Mouse (Mus musculus) stomach, embryonic 16.5 days (tissue): ENCODE results near the gene Cand2. TPM values are rescaled to one million over a fixed set of nuclear protein-coding genes. Genes with fewer than 3 reads are reported as not detected.

Experiments used
- ATAC-seq: fragments of 200-750 bp; cut with Nextera tagmentation; 2 replicates; pipeline ENCODE4 v1.8.0; 2017; ENCODE audit warnings: moderate number of reproducible peaks, moderate TSS enrichment; ENCODE audit not compliant: insufficient read depth, low FRiP score
- H3K27ac ChIP-seq: fragments of 300-500 bp; sonication (generic); 2 replicates; pipeline ENCODE4 v1.5.1; 2014; ENCODE audit warnings: low read length
- H3K27me3 ChIP-seq: fragments of 300-500 bp; sonication (generic); 2 replicates; pipeline ENCODE4 v1.6.1; 2014; ENCODE audit warnings: low read length, control low read depth, mixed read lengths; ENCODE audit not compliant: control insufficient read depth, insufficient read depth
- H3K36me3 ChIP-seq: fragments of 300-500 bp; sonication (generic); 2 replicates; pipeline ENCODE4 v1.6.1; 2014; ENCODE audit warnings: low read length; ENCODE audit not compliant: control insufficient read depth, insufficient read depth
- H3K4me1 ChIP-seq: fragments of 300-500 bp; sonication (generic); 2 replicates; pipeline ENCODE4 v1.6.1; 2014; ENCODE audit warnings: low read length, control low read depth, mixed read lengths; ENCODE audit not compliant: control insufficient read depth, insufficient read depth
- H3K4me2 ChIP-seq: fragments of 300-500 bp; sonication (generic); 2 replicates; pipeline ENCODE4 v1.6.1; 2014; ENCODE audit warnings: low read depth, low read length, mixed read lengths
- H3K4me3 ChIP-seq: fragments of 300-500 bp; sonication (generic); replicated peaks from 2 replicates; pipeline ENCODE4 v1.5.1; 2014; ENCODE audit warnings: mild to moderate bottlenecking, low read length
- H3K9ac ChIP-seq: fragments of 300-500 bp; sonication (generic); 2 replicates; pipeline ENCODE4 v1.6.1; 2014; ENCODE audit warnings: low read length
- H3K9me3 ChIP-seq: fragments of 300-500 bp; sonication (generic); replicated peaks from 2 replicates; pipeline ENCODE4 v1.6.1; 2016; ENCODE audit warnings: low read length, control low read depth; ENCODE audit not compliant: control insufficient read depth
- WGBS: fragments of 180-500 bp; shearing (Covaris S2); extraction: QIAGEN DNeasy Blood & Tissue Kit; methylation state at CpG from one replicate; pipeline ENCODE4 v1.1.7; 2014; 5-methylcytosine and 5-hydroxymethylcytosine counted together
- polyA plus RNA-seq: library from polyadenylated mRNA; unstranded; fragments of >200 nt; fragmentation: Nextera tagmentation; extraction: Ambion mirVana; gene quantifications from 2 replicates; pipeline ENCODE4 v1.2.1, GENCODE M21; 2015

Gene Cand2
- polyA plus RNA-seq, 1 experiment from 2014 or later, result 22.6 TPM

DNA sequence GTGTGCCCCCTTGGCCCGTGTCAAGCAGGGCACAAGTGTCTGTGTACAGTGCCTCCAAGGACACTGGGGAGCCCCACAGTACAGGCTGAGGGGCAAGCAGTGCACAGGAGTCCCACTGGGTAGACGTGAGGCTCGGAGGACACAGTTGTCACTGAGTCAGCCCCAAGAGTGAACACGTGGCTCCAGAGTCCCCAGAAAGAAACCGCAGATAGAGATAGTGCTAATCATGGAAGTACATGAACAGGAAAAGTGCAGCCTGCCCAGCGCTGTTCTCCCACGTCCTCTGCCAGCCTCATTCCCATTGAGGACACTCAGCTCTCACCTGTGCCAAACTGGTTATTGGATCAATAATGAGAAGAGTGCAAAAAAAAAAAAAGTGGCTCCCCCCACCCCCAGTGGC is 18.8 kb upstream of the Cand2 start:
- Histone ChIP-seq H3K4me2 (no peak overlapping the region), H3K27me3 (no peaks in the 10 kb centered on the region), H3K4me3 (no peak overlapping the region), H3K4me1 (peaks cover 11% of the 10 kb centered on the region; the same call in 1 of the 2 replicates), H3K27ac (no peak overlapping the region), H3K9ac (no peak overlapping the region), H3K9me3 (no peaks in the 10 kb centered on the region), H3K36me3 (no peaks in the 10 kb centered on the region)
- ATAC-seq, result no peak
- WGBS, result 74% methylated on average over 7 of the region's 7 CpGs

DNA sequence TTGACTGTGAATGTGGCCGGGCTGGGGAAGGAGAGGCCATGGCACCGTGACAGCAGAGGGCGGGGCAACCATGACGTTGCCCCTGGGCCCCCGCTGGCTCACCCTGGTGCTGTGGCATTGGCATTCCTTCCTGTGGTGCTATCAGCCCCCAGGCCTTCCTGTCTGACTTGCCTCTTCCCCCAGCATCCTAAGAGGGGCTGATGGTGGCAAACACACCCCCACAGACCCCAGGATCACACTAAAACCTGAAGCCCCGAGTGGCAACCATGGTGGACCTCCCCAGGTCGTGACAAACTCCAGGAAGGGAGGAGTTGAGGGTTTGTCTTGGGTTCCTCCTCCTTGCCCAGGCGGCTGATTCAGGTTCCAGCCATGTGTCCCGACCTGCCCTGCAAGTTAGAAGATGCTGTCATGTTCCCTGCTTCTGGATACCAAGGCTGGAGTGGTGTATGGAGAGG is 15.3 kb upstream of the Cand2 start:
- Histone ChIP-seq H3K9ac (peak overlapping the region; percentile 27; the same call in 1 of the 2 replicates), H3K27ac (peak overlapping the region; percentile 87), H3K4me3 (peak overlapping the region; percentile 16), H3K4me2 (peak overlapping the region; percentile 23; the same call in 1 of the 2 replicates), H3K27me3 (no peaks in the 10 kb centered on the region), H3K9me3 (no peaks in the 10 kb centered on the region), H3K36me3 (no peaks in the 10 kb centered on the region), H3K4me1 (peaks cover 16% of the 10 kb centered on the region)
- 44% methylated on average over 9 of the region's 9 CpGs for WGBS
- ATAC-seq, result peak; percentile 28

- Histone ChIP-seq H3K9me3 (no peaks in the 10 kb centered on the region), H3K9ac (peak overlapping the region; percentile 27; the same call in 1 of the 2 replicates), H3K4me3 (no peak overlapping the region), H3K4me2 (peak overlapping the region; percentile 23; the same call in 1 of the 2 replicates), H3K36me3 (no peaks in the 10 kb centered on the region), H3K27ac (peak overlapping the region; percentile 87), H3K4me1 (peaks cover 19% of the 10 kb centered on the region), H3K27me3 (no peaks in the 10 kb centered on the region)
- peak; percentile 49 for ATAC-seq
- 39% methylated on average over 5 of the region's 5 CpGs for WGBS
Measured at GRCm38 (mm10) chr6:115759461-115759860, 14.9 kb upstream of the Cand2 start.

DNA sequence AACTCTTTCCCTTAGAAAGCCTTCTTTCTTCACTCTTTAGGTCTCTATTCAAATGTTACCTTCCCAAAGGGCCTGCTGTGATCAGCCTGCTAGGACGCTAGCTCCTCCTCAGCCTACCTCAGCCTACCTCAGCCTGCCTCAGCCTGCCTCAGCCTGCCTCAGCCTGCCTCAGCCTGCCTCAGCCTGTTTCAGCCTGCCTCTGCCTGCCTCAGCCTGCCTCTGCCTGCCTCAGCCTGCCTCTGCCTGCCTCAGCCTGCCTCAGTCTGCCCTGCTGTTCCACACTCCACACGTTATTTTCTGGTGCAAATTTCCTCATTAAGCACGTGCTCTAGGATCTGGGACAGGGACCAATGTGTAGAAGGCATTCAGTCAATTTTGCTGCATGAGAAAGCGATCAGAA is 14.2 kb upstream of the Cand2 start:
- Histone ChIP-seq H3K27me3 (no peaks in the 10 kb centered on the region), H3K4me3 (no peak overlapping the region), H3K27ac (peak overlapping the region; percentile 87), H3K4me2 (no peak overlapping the region), H3K9ac (no peak overlapping the region), H3K4me1 (peaks cover 19% of the 10 kb centered on the region), H3K9me3 (no peaks in the 10 kb centered on the region), H3K36me3 (no peaks in the 10 kb centered on the region)
- WGBS, result 94% methylated on average over 4 of the region's 4 CpGs
- no peak for ATAC-seq

- Histone ChIP-seq H3K4me3 (no peak overlapping the region), H3K4me2 (no peak overlapping the region), H3K27me3 (no peaks in the 10 kb centered on the region), H3K4me1 (peaks cover 19% of the 10 kb centered on the region), H3K9ac (no peak overlapping the region), H3K27ac (no peak overlapping the region), H3K36me3 (no peaks in the 10 kb centered on the region), H3K9me3 (no peaks in the 10 kb centered on the region)
- 43% methylated on average over 4 of the region's 4 CpGs for WGBS
- no peak for ATAC-seq
Measured at GRCm38 (mm10) chr6:115760982-115761381, 13.4 kb upstream of the Cand2 start.

DNA sequence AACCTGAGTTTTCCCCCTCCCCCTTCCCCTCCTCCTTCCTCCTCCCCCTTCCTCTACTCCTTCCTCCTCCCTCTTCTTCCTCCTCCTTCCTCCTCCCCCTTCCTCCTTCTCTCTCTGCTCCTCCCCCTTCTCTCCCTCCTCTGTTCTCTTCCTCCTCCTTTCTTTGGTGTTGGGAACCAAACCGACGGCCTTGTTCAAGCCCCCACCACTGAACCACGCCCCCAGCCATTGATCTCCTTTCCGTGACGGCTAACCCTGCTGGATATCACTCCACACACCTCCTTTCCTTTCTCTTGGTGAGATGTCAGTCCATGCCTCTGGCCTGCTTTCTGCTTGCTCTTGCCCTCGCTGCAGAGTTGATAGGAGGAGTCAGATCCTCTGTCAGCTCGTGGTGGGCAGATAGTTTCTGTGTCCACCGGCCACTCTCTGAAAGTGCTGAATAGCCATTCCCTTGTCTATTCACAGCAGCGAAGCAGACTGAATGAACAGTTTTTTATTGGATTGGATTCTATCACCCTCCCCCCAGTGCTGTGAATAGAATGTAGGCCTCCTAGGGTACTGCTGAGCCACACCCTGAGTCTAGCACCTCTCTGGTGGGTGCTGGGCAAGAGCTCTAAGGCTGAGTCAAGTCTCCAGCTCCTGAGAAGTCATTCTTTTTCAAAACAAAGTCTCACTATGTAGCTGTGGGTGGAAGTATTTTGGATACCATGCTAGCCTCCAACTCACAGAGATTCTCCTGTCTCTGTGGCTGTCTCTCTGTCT is 12.2 kb upstream of the Cand2 start, which contains the start of gene Tmem40:
Gene Tmem40, minus strand, starts transcription at position 416 of the 762 bp plus-strand sequence.
- ATAC-seq, result 0 out of 2 replicates have a peak, but pooled peaks have one; percentile 11
- 3% methylated on average over 9 of the region's 9 CpGs for WGBS
- peak within 1 kb of the TSS; percentile 29; the same call in 1 of the 2 replicates for H3K4me2 ChIP-seq
- H3K36me3 ChIP-seq, result no peaks in the 10 kb centered on the region
- 0 out of 2 replicates have a peak within 1 kb of the TSS, but pooled peaks have one; percentile 0 for H3K4me3 ChIP-seq
- no peaks in the 10 kb centered on the region for H3K9me3 ChIP-seq
- peaks cover 19% of the 10 kb centered on the region for H3K4me1 ChIP-seq
- peak within 1 kb of the TSS; percentile 34; the same call in 1 of the 2 replicates for H3K9ac ChIP-seq
- H3K27ac ChIP-seq, result peak within 1 kb of the TSS; percentile 39; the same call in 1 of the 2 replicates
- no peaks in the 10 kb centered on the region for H3K27me3 ChIP-seq

DNA sequence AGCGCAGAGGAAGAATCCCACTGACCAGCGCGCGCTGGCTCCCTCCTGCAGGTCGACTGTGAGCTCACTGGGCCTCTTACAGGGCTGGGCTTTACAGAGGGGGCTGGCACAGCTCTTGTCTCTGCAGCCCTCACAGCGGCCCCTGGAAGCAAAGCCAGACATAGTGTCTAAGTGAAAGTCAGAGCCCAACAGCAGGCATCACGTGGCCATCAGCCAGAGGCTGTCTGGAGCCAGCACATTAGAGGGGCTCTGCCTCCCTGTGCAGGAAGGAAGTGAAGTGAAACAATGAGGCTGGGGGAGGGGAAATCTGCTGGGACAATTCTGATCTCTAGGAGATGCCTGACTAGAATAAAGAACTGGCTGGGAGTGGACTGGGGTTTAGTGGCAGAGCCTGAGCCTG is 10.2 kb upstream of the Cand2 start:
- Histone ChIP-seq H3K9me3 (no peaks in the 10 kb centered on the region), H3K27me3 (no peaks in the 10 kb centered on the region), H3K4me1 (peaks cover 14% of the 10 kb centered on the region), H3K4me3 (no peak overlapping the region), H3K4me2 (peak overlapping the region; percentile 30; the same call in 1 of the 2 replicates), H3K9ac (peak overlapping the region; percentile 47; the same call in 1 of the 2 replicates), H3K27ac (peak overlapping the region; percentile 58), H3K36me3 (no peaks in the 10 kb centered on the region)
- WGBS, result 12% methylated on average over 7 of the region's 7 CpGs
- peak; percentile 87 for ATAC-seq

GRCm38 (mm10) chr6:115767357-115767756 is 7.0 kb upstream of the Cand2 start:
- 46% methylated on average over 9 of the region's 9 CpGs for WGBS
- ATAC-seq, result no peak
- Histone ChIP-seq H3K9ac (no peak overlapping the region), H3K4me1 (peaks cover 4% of the 10 kb centered on the region), H3K27ac (no peak overlapping the region), H3K4me2 (no peak overlapping the region), H3K9me3 (no peaks in the 10 kb centered on the region), H3K4me3 (no peak overlapping the region), H3K27me3 (no peaks in the 10 kb centered on the region), H3K36me3 (no peaks in the 10 kb centered on the region)

GRCm38 (mm10) chr6:115768207-115768606 is 6.1 kb upstream of the Cand2 start:
- Histone ChIP-seq H3K4me1 (peaks cover 3% of the 10 kb centered on the region), H3K4me3 (no peak overlapping the region), H3K27me3 (no peaks in the 10 kb centered on the region), H3K27ac (0 out of 2 replicates have a peak overlapping the region, but pooled peaks have one; percentile 21), H3K4me2 (no peak overlapping the region), H3K36me3 (no peaks in the 10 kb centered on the region), H3K9ac (no peak overlapping the region), H3K9me3 (no peaks in the 10 kb centered on the region)
- WGBS, result 61% methylated on average over 4 of the region's 4 CpGs
- no peak for ATAC-seq
